ENCODE assay signal across 25 mouse cellular contexts in the genomic region with DNA sequence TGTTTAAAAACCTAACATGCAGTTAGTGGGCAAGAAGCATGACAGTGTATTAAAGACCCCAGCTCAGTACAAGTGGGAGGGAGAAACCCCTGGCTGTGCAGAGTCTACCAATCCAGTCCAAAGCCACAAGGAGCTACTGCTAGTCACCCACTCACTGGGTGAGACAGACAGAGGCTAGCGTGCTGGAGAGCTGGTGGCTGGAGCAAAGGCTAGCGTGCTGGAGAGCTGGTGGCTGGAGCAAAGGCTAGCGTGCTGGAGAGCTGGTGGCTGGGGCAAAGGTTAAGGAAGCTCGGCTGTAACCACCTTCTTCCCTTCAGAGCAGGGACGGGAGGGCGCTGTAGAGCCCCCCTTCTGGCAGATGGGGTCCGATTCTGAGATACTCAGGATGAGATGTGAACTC.
"Had no signal": no experiment of that assay in that cellular context is flagged by ENCODE, and none has a peak within 500 bp of the region (broad histone marks: within the 10 kb centered on the region; RNA-seq: fewer than 3 reads in every experiment).

No protein-coding gene starts in this region.

- H3K4me2 ChIP-seq: heart, embryonic 11.5 days; heart, embryonic 13.5 days; heart, embryonic 15.5 days; hindbrain, embryonic 12.5 days; hindbrain, embryonic 14.5 days; intestine, embryonic 15.5 days; liver, embryonic 11.5 days; liver, embryonic 13.5 days; liver, embryonic 15.5 days had no signal

- H3K9me3 ChIP-seq: heart, embryonic 13.5 days; heart, embryonic 15.5 days; hindbrain, embryonic 10.5 days; hindbrain, embryonic 12.5 days; intestine, embryonic 15.5 days; liver, embryonic 13.5 days; liver, embryonic 15.5 days had no signal

- H3K9ac ChIP-seq: heart, embryonic 13.5 days; heart, embryonic 15.5 days; hindbrain, embryonic 12.5 days; hindbrain, embryonic 14.5 days; intestine, embryonic 15.5 days; liver, embryonic 13.5 days; liver, embryonic 15.5 days had no signal

- H3K4me1 ChIP-seq: hindbrain, embryonic 10.5 days; liver, embryonic 13.5 days had no signal

- H3K27ac ChIP-seq: gastrocnemius, adult 2 months; heart, adult 2 months; heart, embryonic 13.5 days; heart, embryonic 15.5 days; hindbrain, embryonic 10.5 days; hindbrain, embryonic 12.5 days; hindbrain, embryonic 14.5 days; intestine, embryonic 15.5 days; left cerebral cortex, adult 2 months; liver, embryonic 13.5 days; liver, embryonic 15.5 days had no signal

- H3K4me3 ChIP-seq: gastrocnemius, adult 2 months; heart, adult 2 months; heart, embryonic 13.5 days; heart, embryonic 15.5 days; hindbrain, embryonic 10.5 days; hindbrain, embryonic 12.5 days; intestine, embryonic 15.5 days; layer of hippocampus, adult 2 months; left cerebral cortex, adult 2 months; liver, embryonic 13.5 days; liver, embryonic 15.5 days had no signal

- ATAC-seq: hindbrain, embryonic 16.5 days; inflammation-experienced regulatory T-cells, adult 6 months; intestine, embryonic 15.5 days; intestine, postnatal 0 days had no signal

- DNase-seq: gastrocnemius, adult 2 months; gastrocnemius, postnatal 10 days; gastrocnemius, postnatal 25 days; heart, adult 2 months; heart, postnatal 14 days; heart, postnatal 4 days; kidney, adult 8-10 months; kidney, postnatal 10 days; kidney, postnatal 4 days; liver; liver, embryonic 13.5 days had no signal

- H3K27me3 ChIP-seq: heart, embryonic 13.5 days; heart, embryonic 15.5 days; intestine, embryonic 15.5 days; liver, embryonic 13.5 days; liver, embryonic 15.5 days had no signal
